Mouse (Mus musculus): ENCODE measurements at regions not wholly inside any gene's neighbourhood (a gene's known extent, or its start where the extent isn't known, plus 50 kb on each side); places are given as distances from the start of the nearest gene placed in this dataset.

DNA sequence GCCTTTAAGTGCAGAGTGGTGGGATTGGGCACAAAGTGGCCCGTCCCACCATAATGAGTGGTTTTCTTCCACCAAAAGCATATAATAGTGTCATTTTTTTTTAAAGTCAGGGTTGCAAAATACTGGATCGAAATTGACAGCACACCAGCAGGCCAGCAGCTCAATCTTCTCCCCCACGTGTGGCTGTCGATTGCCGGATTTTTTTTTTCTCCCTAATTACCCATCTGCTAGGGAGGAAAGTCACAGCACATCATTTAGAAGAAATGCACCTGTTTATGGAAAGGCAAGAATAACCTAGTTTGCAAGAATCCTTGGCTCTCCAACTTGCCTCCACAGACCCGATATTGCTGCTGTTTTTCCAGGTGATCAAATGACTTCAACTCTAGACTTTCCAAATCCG is 464.9 kb downstream of the Dok5 start:
- DNase-seq (ENCODE audit: low read depth, low spot score): peak; percentile 6

DNA sequence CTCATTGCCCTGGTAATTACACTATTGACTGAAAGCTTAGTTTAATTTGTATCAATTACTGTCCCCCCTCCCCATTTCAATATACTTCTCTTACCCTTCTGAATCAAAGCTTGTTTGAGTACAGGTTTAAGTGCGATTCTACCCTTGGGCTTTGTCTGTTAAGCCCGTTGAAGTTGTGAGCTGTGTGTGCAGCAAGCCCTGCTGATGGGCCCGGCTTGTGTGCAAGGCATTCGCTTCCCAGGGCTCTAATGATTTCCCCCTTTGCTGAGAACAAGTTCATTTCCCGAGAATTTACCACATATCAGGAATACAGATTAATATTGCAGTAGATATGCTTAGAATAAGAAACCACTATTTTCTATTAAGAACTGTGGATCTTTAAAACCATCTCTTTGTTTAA is 460.6 kb downstream of the Dok5 start:
- no peak for DNase-seq (ENCODE audit: low read depth, low spot score)

Data from telencephalon, adult 2 months (tissue).